Mouse (Mus musculus) ES-E14 (cell line): Measurements from ENCODE around the gene Krt83. TPM values are rescaled to one million over a fixed set of nuclear protein-coding genes. Genes with fewer than 3 reads are reported as not detected.

Experiments
- DNase-seq: peaks from one replicate; pipeline ENCODE4 v3.0.0-alpha.2; 2013; ENCODE audit warnings: low read depth, low spot score
- H3K27ac ChIP-seq: 2 replicates; pipeline ENCODE4 v1.5.1; 2012; ENCODE audit warnings: low read depth, mild to moderate bottlenecking, low read length, moderate library complexity, mixed read lengths; ENCODE audit not compliant: poor library complexity, insufficient read depth, severe bottlenecking
- H3K36me3 ChIP-seq: 2 replicates; pipeline ENCODE4 v1.6.1; 2012; ENCODE audit warnings: mild to moderate bottlenecking, low read length, moderate library complexity, mixed read lengths; ENCODE audit not compliant: control insufficient read depth, poor library complexity, insufficient read depth, severe bottlenecking
- H3K4me1 ChIP-seq, 2 experiments: fragments of 150-350 bp in 1 of 2; sonication (generic) in 1 of 2; 2 replicates each; pipeline ENCODE4 v1.6.1; 2012; ENCODE audit warnings: low read length in 2 of 2, mild to moderate bottlenecking in 1 of 2, mixed read lengths in 1 of 2; ENCODE audit not compliant: control insufficient read depth in 2 of 2, insufficient read depth in 2 of 2, poor library complexity in 1 of 2
- H3K4me3 ChIP-seq, 2 experiments: fragments of 150-350 bp in 1 of 2; sonication (generic) in 1 of 2; 2 replicates each; pipeline ENCODE4 v1.5.1; 2012; ENCODE audit warnings: low read length in 2 of 2, low read depth in 1 of 2, mild to moderate bottlenecking in 1 of 2, mixed read lengths in 1 of 2; ENCODE audit not compliant: insufficient read depth in 1 of 2, poor library complexity in 1 of 2, severe bottlenecking in 1 of 2
- H3K9ac ChIP-seq: 2 replicates; pipeline ENCODE4 v1.6.1; 2012; ENCODE audit warnings: low read depth, mild to moderate bottlenecking, low read length, mixed read lengths; ENCODE audit not compliant: poor library complexity, insufficient read depth, severe bottlenecking
- H3K9me3 ChIP-seq: fragments of 150-350 bp; sonication (generic); 2 replicates; pipeline ENCODE4 v1.6.1; 2012; ENCODE audit warnings: low read depth, mild to moderate bottlenecking, low read length; ENCODE audit not compliant: control insufficient read depth, insufficient read depth
- CHD2 ChIP-seq: IDR thresholded peaks from 2 replicates; pipeline ENCODE4 v1.6.1; 2014; ENCODE audit warnings: mild to moderate bottlenecking, low read depth, low read length, inconsistent platforms
- HCFC1 ChIP-seq: IDR thresholded peaks from 2 replicates; pipeline ENCODE4 v1.6.1; 2012; ENCODE audit warnings: low read length, inconsistent platforms, borderline replicate concordance; ENCODE audit not compliant: insufficient read depth
- MAFK ChIP-seq: IDR thresholded peaks from 2 replicates; pipeline ENCODE4 v1.6.1; 2014; ENCODE audit warnings: mild to moderate bottlenecking, low read depth, low read length, inconsistent platforms; ENCODE audit not compliant: insufficient read depth
- ZC3H11A ChIP-seq: IDR thresholded peaks from 2 replicates; pipeline ENCODE4 v1.6.1; 2012; ENCODE audit warnings: low read depth, mild to moderate bottlenecking, inconsistent platforms, low read length, borderline replicate concordance
- ZNF384 ChIP-seq: IDR thresholded peaks from 2 replicates; pipeline ENCODE4 v1.6.1; 2012; ENCODE audit warnings: low read depth, low read length, inconsistent platforms
- in situ Hi-C, 2 experiments: fragments of 600-800 bp; cut with MboI; formaldehyde crosslinking; loops; one replicate each; pipeline ENCODE4 v1.15.1; 2025; ENCODE audit warnings: low sequenced_read_pairs in 2 of 2, inconsistent platforms in 1 of 2; ENCODE audit not compliant: unreplicated experiment in 2 of 2
- total RNA-seq: library from RNA; depleted of rRNA; stranded (reverse); fragments of 300-350 nt; gene quantifications from 2 replicates; pipeline ENCODE4 v1.2.3, GENCODE M21; 2012

Krt83 gene
- total RNA-seq, 1 experiment = not detected

DNA sequence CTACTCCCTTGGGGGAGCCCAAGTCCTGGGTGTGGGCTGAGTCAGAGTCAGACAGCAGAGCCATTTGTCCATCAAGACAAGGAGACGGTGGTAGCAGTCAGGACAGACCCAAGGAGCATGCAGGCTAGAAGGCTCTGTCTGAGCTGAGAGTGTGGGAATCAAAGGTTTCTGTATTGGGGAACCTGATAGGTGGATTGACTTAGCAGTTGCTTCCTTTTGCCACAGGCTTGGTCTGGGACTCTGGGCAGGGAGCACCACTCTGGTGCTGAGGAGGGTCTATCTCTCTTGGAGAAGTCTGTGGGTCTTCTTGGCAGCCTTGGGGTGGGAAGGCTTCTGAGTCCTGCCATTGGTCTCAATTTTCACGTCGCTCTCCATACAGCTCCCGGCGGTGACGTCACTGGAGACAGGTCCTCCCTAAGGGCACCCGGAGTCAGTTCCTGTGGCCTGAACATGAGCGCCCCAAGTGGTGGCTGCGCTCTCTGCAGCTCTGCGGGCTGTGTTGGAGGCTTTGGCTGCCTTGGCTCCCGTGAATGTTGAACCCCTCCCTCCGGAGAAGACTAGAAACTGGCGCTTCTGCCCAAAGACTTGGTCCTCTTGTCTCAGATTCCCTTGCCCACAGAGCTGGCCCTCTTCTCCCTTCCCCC lies 38.1 kb downstream of the Krt83 start:
- no peak for TF ChIP-seq CHD2
- TF ChIP-seq MAFK = no peak
- no peak for TF ChIP-seq ZC3H11A
- no peak for TF ChIP-seq ZNF384
- no peak for TF ChIP-seq HCFC1
- no peaks in the 10 kb centered on the region for H3K4me1 ChIP-seq
- H3K36me3 ChIP-seq = no peaks in the 10 kb centered on the region
- H3K4me3 ChIP-seq = no peak overlapping the region
- in situ Hi-C loops = no loop called here
- H3K27ac ChIP-seq = no peak overlapping the region
- DNase-seq = peak; percentile 70
- no peaks in the 10 kb centered on the region for H3K9me3 ChIP-seq
- H3K9ac ChIP-seq = no peak overlapping the region

DNA sequence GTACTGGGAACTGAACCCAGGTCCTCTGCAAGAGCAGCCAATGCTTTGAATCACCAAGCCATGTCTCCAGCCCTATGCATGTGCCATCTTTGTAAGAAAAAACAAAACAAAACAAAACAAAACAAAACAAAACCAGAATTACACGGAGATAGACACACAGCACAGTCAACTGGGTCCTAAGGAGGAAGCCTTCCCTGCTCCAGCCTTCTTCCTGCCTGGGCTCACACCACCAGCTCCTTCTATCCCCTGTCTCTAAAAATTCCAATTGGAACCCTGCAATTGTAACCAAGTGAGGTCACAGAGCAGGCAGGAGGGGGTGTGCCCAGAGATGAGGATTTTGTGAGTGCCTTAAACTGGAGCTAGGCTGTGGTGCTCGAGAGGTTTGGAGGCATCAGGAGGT lies 43.9 kb downstream of the Krt83 start, which contains the start of gene Krt88:
Krt88 (plus strand) TSS at position 301 of the 400 bp plus-strand sequence.
- in situ Hi-C loops = no loop called here
- no peak for TF ChIP-seq ZNF384
- TF ChIP-seq ZC3H11A = no peak
- no peak for TF ChIP-seq CHD2
- no peak for TF ChIP-seq HCFC1
- no peak for TF ChIP-seq MAFK
- no peak for DNase-seq

DNA sequence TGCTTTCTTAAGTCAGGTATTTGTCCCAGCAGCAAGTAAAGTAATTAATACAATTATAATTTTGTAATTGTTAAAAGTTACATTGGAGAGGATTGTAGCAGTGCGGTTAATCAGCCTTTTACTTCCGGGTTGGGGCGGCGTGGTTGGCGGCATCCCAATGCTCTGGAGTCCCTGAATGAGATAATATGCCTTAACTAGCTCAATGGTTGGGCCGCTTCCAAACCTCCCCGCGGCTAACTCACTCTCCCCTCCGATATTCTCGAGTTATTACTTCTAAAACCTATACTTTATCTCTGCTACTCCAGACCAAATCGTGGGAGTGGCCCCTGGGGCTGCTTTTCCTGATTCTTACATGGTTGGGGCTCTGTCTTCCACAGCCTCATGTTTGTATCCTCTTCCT lies 44.7 kb downstream of the Krt83 start:
- no peak for DNase-seq
- no peaks in the 10 kb centered on the region for H3K36me3 ChIP-seq
- in situ Hi-C loops = no loop called here
- H3K27ac ChIP-seq = no peak overlapping the region
- no peaks in the 10 kb centered on the region for H3K9me3 ChIP-seq
- H3K9ac ChIP-seq = no peak overlapping the region
- H3K4me3 ChIP-seq = no peak overlapping the region
- no peak for TF ChIP-seq ZC3H11A
- no peak for TF ChIP-seq MAFK
- TF ChIP-seq CHD2 = no peak
- TF ChIP-seq HCFC1 = no peak
- no peak for TF ChIP-seq ZNF384
- H3K4me1 ChIP-seq = no peaks in the 10 kb centered on the region

More for the DNA sequence above, 43.9 kb downstream of the Krt83 start, which contains the start of gene Krt88:
- Histone ChIP-seq H3K9ac (no peak within 1 kb of the TSS), H3K27ac (no peak within 1 kb of the TSS), H3K4me3 (no peak within 1 kb of the TSS), H3K9me3 (no peaks in the 10 kb centered on the region), H3K36me3 (no peaks in the 10 kb centered on the region), H3K4me1 (no peaks in the 10 kb centered on the region)

DNA sequence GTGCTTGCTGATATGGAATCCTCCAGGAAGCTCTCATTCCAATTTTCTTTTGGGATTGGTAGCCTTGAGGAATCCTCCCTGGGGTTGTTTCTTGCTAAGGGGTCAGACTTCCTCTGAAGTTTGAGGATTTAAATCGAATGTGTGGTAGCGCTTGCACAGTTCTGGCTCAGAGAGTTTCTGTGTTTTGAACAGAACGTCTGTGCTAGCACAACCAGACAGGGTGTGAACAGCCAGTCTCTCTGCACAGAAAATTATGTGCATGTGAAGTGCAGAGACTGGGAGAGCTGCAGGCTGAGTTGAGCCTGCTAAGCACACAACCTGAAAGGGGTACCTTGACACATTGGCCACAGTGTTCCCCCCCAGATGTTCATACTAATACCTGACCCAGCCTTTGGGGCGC lies 50.5 kb downstream of the Krt83 start:
- Histone ChIP-seq H3K4me1 (peaks cover 0 to 2% of the 10 kb centered on the region in 2 experiments; a peak in 1 of 4 replicates), H3K27ac (no peak overlapping the region), H3K9me3 (no peaks in the 10 kb centered on the region), H3K36me3 (no peaks in the 10 kb centered on the region), H3K9ac (no peak overlapping the region), H3K4me3 (no peak overlapping the region)
- no peak for DNase-seq
- in situ Hi-C loops = no loop called here
- TF ChIP-seq MAFK (no peak), ZC3H11A (no peak), ZNF384 (no peak), HCFC1 (no peak), CHD2 (no peak)
